Mouse (Mus musculus): ENCODE results near the gene Gpr107.
A peak's percentile ranks its signal among the peaks of the same experiment; 100 is the strongest.

DNA sequence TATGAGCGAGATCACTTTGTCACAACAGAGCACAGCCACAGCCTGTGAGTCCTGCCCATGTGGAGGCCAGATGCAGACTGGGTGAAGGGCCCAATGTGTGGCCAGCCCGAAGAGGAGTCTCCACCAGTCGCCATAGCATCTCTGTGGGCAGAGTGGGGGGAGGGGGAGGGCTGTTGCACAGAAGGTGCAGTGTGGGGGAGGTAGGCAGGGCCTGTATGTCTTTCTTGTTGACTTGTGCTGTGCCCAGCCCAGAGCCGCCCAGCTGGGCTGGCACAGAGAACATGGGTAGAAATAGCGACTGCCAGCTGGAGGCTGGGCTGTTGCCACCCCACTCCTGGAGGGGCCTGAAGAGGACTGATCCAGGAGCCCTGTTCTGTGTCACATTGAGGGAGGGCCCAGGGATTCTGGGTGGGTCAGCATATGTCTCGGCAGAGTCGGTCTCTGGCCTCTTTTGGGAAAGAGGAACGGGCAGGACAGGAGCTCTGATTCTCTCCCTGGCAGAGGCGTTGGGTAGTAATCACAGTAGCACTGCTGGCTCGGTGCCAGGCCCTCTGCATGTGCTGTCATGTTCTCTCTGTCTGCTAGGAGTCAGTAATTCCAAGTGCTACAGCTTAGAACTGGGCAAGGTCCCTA lies 111.7 kb downstream of the Gpr107 start:
- TF ChIP-seq POLR2A (IDR thresholded peaks at IDR 0.05; ENCODE audit: insufficient read length, low read depth) (peak; percentile 13), USF1 (IDR thresholded peaks at IDR 0.05; ENCODE audit: low read depth) (no peak), CEBPB (IDR thresholded peaks at IDR 0.05; ENCODE audit: insufficient read depth, poor library complexity, severe bottlenecking) (no peak), SRF (IDR thresholded peaks at IDR 0.05; ENCODE audit: control insufficient read depth, insufficient read length, low read depth) (no peak)

Measured in myocyte (in vitro differentiated cells).